Mouse (Mus musculus) midbrain, embryonic 13.5 days (tissue): ENCODE data around the gene Slc16a4. TPM values are rescaled to one million over a fixed set of nuclear protein-coding genes. Genes with fewer than 3 reads are reported as not detected.

Experiments used
- ATAC-seq: fragments of 200-750 bp; cut with Nextera tagmentation; 2 replicates; pipeline ENCODE4 v1.8.0; 2017; ENCODE audit warnings: mild to moderate bottlenecking, moderate TSS enrichment, moderate library complexity
- H3K27ac ChIP-seq: fragments of 300-500 bp; sonication (generic); 2 replicates; pipeline ENCODE4 v1.5.1; 2015; ENCODE audit warnings: inconsistent platforms, mild to moderate bottlenecking, moderate library complexity
- H3K27me3 ChIP-seq: fragments of 300-500 bp; sonication (generic); 2 replicates; pipeline ENCODE4 v1.6.1; 2015; ENCODE audit warnings: mild to moderate bottlenecking, inconsistent platforms
- H3K36me3 ChIP-seq: fragments of 300-500 bp; sonication (generic); 2 replicates; pipeline ENCODE4 v1.6.1; 2015; ENCODE audit warnings: mild to moderate bottlenecking, inconsistent platforms
- H3K4me1 ChIP-seq: fragments of 300-500 bp; sonication (generic); replicated peaks from 2 replicates; pipeline ENCODE4 v1.6.1; 2015; ENCODE audit warnings: inconsistent platforms
- H3K4me2 ChIP-seq: fragments of 300-500 bp; sonication (generic); replicated peaks from 2 replicates; pipeline ENCODE4 v1.6.1; 2015; ENCODE audit warnings: moderate library complexity, mild to moderate bottlenecking, inconsistent platforms
- H3K4me3 ChIP-seq: fragments of 300-500 bp; sonication (generic); replicated peaks from 2 replicates; pipeline ENCODE4 v1.5.1; 2015; ENCODE audit warnings: mild to moderate bottlenecking, inconsistent platforms
- H3K9ac ChIP-seq: fragments of 300-500 bp; sonication (generic); replicated peaks from 2 replicates; pipeline ENCODE4 v1.6.1; 2015; ENCODE audit warnings: mild to moderate bottlenecking, inconsistent platforms
- H3K9me3 ChIP-seq: fragments of 300-500 bp; sonication (generic); 2 replicates; pipeline ENCODE4 v1.6.1; 2016; ENCODE audit warnings: mild to moderate bottlenecking, inconsistent platforms
- WGBS: fragments of 180-500 bp; shearing (Covaris S2); methylation state at CpG from one replicate; pipeline ENCODE4 v1.1.7; 2015; 5-methylcytosine and 5-hydroxymethylcytosine counted together
- polyA plus RNA-seq: library from polyadenylated mRNA; unstranded; fragments of >200 nt; fragmentation: Nextera tagmentation; extraction: Ambion mirVana; gene quantifications from 2 replicates; pipeline ENCODE4 v1.2.1, GENCODE M21; 2015

Gene Slc16a4
- polyA plus RNA-seq, 1 experiment from 2014 or later: 2.1 TPM

DNA sequence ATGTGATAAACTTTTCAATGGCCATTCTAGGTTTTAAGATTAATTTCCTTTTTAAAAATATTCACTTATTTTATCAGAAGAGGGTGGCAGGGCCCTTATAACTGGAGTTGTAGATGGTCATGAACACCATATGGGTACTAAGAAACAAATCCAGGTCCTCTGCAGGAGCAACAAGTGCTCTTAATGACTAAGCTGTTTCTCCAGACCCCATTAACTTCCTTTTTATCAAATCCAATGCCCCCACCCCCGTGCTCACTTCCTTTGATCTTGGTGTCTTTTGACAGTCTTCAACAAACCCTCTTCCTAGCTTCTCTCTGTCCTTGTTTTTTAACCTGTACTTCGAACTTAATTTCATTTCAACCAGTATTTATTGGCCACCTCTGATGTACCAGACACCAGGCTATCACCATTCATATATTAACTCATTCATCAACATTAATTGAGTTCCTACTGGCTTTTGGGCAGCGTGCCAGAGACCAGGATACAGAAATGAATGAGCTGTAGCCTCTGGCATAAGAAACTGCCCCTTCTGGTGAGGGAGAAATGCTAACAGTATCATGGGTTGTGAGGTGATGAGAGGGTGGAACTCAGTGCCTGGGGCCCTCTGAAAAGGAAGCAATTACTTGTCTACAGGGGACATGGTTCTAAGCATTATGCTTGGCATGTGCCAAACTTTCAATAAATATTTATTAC is 54.1 kb downstream of the Slc16a4 start:
- 61% methylated on average over 3 of the region's 3 CpGs for WGBS
- 0 out of 2 replicates have a peak, but pooled peaks have one; percentile 17 for ATAC-seq

GRCm38 (mm10) chr3:107349006-107349405 is 58.0 kb downstream of the Slc16a4 start:
- ATAC-seq: no peak
- Histone ChIP-seq H3K4me1 (peaks cover 4% of the 10 kb centered on the region; the same call in 1 of the 2 replicates), H3K36me3 (no peaks in the 10 kb centered on the region), H3K9me3 (no peaks in the 10 kb centered on the region), H3K27me3 (no peaks in the 10 kb centered on the region), H3K4me3 (no peak overlapping the region), H3K27ac (no peak overlapping the region), H3K9ac (no peak overlapping the region), H3K4me2 (no peak overlapping the region)
- WGBS: 82% methylated on average over 3 of the region's 3 CpGs

More for the DNA sequence above, 54.1 kb downstream of the Slc16a4 start:
- H3K27me3 ChIP-seq: no peaks in the 10 kb centered on the region
- peaks cover 4% of the 10 kb centered on the region; the same call in 1 of the 2 replicates for H3K4me1 ChIP-seq
- H3K4me3 ChIP-seq: no peak overlapping the region
- no peak overlapping the region for H3K27ac ChIP-seq
- no peak overlapping the region for H3K9ac ChIP-seq
- H3K36me3 ChIP-seq: no peaks in the 10 kb centered on the region
- no peaks in the 10 kb centered on the region for H3K9me3 ChIP-seq
- no peak overlapping the region for H3K4me2 ChIP-seq

DNA sequence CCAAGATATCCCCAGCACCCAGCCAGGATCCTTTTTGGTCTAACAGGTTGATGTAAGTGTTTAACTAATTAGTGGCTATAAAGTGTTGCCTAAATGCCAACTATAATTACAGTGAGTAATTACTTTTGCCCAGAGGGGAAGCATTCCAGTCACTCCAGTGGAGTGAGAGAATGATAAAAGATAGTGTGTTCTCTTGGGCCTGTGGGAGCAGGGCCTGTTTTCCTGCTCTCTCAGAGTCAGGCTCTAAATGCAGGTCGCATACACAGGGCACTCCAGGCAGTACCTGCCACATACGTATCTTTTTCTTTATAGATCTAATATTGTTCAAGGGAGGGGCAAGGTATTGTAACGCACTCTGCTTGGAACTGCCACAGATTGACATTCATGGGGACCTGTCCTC is 60.7 kb downstream of the Slc16a4 start:
- no peaks in the 10 kb centered on the region for H3K36me3 ChIP-seq
- H3K27me3 ChIP-seq: peaks cover 5% of the 10 kb centered on the region
- no peaks in the 10 kb centered on the region for H3K4me1 ChIP-seq
- H3K27ac ChIP-seq: no peak overlapping the region
- no peak overlapping the region for H3K4me2 ChIP-seq
- no peak overlapping the region for H3K9ac ChIP-seq
- H3K9me3 ChIP-seq: no peaks in the 10 kb centered on the region
- no peak overlapping the region for H3K4me3 ChIP-seq
- ATAC-seq: no peak
- 79% methylated on average over 3 of the region's 3 CpGs for WGBS

DNA sequence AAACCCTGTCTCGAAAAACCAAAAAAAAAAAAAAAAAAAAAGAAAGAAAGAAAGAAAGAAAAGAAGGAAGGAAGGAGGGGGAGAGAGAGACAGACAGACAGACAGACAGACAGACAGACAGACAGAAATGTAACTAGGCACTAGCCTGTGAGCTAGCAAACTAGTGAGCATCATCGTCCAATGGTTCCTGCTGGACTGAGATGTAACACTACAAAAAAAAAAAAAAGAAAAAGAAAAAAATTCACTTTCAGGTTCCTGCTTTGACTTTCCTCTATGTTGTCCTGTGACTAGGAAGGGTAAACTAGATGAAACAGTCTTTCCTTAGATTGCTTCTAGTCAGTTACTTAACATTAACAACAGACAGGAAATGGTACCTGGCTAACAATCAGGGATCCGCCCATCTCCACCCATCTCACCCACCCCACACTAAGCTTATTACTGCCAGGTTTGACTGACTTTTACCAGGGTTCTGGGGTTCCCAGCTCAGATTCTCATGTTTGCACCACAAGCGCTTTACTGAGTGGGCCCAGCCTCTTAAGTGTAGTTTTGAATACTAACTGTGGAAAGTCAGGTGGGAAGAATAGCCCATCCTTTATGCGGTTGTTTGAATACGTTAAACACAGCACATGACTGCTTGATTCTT is 64.7 kb downstream of the Slc16a4 start:
- no peak overlapping the region for H3K27ac ChIP-seq
- no peak for ATAC-seq
- no peak overlapping the region for H3K4me3 ChIP-seq
- no peaks in the 10 kb centered on the region for H3K36me3 ChIP-seq
- H3K4me2 ChIP-seq: no peak overlapping the region
- H3K9ac ChIP-seq: no peak overlapping the region
- WGBS: 88% methylated on average over 6 of the region's 6 CpGs
- H3K27me3 ChIP-seq: peaks cover 15% of the 10 kb centered on the region
- H3K9me3 ChIP-seq: no peaks in the 10 kb centered on the region
- no peaks in the 10 kb centered on the region for H3K4me1 ChIP-seq

DNA sequence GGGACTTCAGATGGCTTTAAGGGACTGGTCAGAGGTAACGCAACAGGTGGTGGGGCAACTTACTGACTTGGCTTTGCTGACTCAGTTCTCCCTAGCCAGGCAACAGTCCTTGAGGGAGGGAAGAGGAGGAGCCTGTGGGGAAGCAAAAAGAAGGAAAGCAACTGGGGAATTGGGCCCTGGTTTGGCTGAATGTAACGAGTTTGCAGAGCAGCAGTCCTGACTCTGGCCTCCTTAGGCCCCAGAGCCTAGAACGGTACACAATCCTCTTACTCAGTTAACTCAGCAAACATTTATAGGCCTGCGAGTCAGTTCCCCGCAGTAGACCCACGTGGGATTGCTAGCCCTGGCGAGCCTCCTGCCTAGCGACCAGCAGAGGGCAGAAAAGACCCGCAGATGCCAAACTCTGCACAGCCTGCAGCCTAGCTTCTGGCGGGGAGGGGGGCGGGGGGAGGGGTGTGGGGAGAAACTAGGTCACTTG is 66.0 kb downstream of the Slc16a4 start:
- ATAC-seq: peak; percentile 92
- 2% methylated on average over 11 of the region's 11 CpGs for WGBS
- H3K9me3 ChIP-seq: no peaks in the 10 kb centered on the region
- H3K27me3 ChIP-seq: peaks cover 15% of the 10 kb centered on the region
- no peaks in the 10 kb centered on the region for H3K36me3 ChIP-seq
- H3K27ac ChIP-seq: no peak overlapping the region
- H3K9ac ChIP-seq: no peak overlapping the region
- H3K4me2 ChIP-seq: no peak overlapping the region
- H3K4me1 ChIP-seq: no peaks in the 10 kb centered on the region
- no peak overlapping the region for H3K4me3 ChIP-seq

GRCm38 (mm10) chr3:107357700-107358234 is 66.7 kb downstream of the Slc16a4 start:
- WGBS: 69% methylated on average over 3 of the region's 3 CpGs
- peak; percentile 68; the same call in 1 of the 2 replicates for ATAC-seq

GRCm38 (mm10) chr3:107360341-107360740 is 69.3 kb downstream of the Slc16a4 start:
- Histone ChIP-seq H3K36me3 (no peaks in the 10 kb centered on the region), H3K4me1 (no peaks in the 10 kb centered on the region), H3K9me3 (no peaks in the 10 kb centered on the region), H3K27me3 (peaks cover 17% of the 10 kb centered on the region), H3K4me2 (no peak overlapping the region), H3K4me3 (no peak overlapping the region), H3K9ac (no peak overlapping the region), H3K27ac (no peak overlapping the region)
- no peak for ATAC-seq
- WGBS: 78% methylated on average over 4 of the region's 4 CpGs

More at GRCm38 (mm10) chr3:107357700-107358234, 66.7 kb downstream of the Slc16a4 start:
- no peaks in the 10 kb centered on the region for H3K9me3 ChIP-seq
- H3K27me3 ChIP-seq: peaks cover 15% of the 10 kb centered on the region
- H3K36me3 ChIP-seq: no peaks in the 10 kb centered on the region
- H3K4me2 ChIP-seq: no peak overlapping the region
- no peak overlapping the region for H3K4me3 ChIP-seq
- H3K9ac ChIP-seq: no peak overlapping the region
- H3K4me1 ChIP-seq: no peaks in the 10 kb centered on the region
- H3K27ac ChIP-seq: no peak overlapping the region

Other genes with a start within 250 kb of the Slc16a4 start
- gene Kcna2, start 190.1 kb upstream of the Slc16a4 start, polyA plus RNA-seq: 1.1 and 1.2 TPM in 2 replicates
- not detected in 2 replicates for gene Kcna10, start 108.2 kb upstream of the Slc16a4 start, polyA plus RNA-seq
- 0.27 and 4.2 TPM in 2 replicates for gene Cym, start 69.5 kb upstream of the Slc16a4 start, polyA plus RNA-seq
- gene A630076J17Rik, start 60.6 kb upstream of the Slc16a4 start, polyA plus RNA-seq: not detected in 2 replicates
- not detected in 2 replicates for gene Prok1, start 51.5 kb upstream of the Slc16a4 start, polyA plus RNA-seq
- 203 and 216 TPM in 2 replicates for gene Lamtor5, start 12.4 kb upstream of the Slc16a4 start, polyA plus RNA-seq
- 10.7 and 12.0 TPM in 2 replicates for gene Rbm15, start 42.4 kb downstream of the Slc16a4 start, polyA plus RNA-seq
- gene Kcnc4, start 168.3 kb downstream of the Slc16a4 start, polyA plus RNA-seq: 1.4 and 1.8 TPM in 2 replicates
- 6.0 and 13.4 TPM in 2 replicates for gene Slc6a17, start 226.8 kb downstream of the Slc16a4 start, polyA plus RNA-seq